Mouse (Mus musculus) cerebellum, adult (tissue): Measurements from ENCODE around the gene Kctd17.

Experiments used
- ATAC-seq: cut with Nextera tagmentation; 2 replicates; pipeline ENCODE4 v1.9.2; 2017; ENCODE audit warnings: mild to moderate bottlenecking, moderate library complexity, mixed read lengths; ENCODE audit not compliant: insufficient number of reproducible peaks, low FRiP score, low TSS enrichment

Kctd17 gene

DNA sequence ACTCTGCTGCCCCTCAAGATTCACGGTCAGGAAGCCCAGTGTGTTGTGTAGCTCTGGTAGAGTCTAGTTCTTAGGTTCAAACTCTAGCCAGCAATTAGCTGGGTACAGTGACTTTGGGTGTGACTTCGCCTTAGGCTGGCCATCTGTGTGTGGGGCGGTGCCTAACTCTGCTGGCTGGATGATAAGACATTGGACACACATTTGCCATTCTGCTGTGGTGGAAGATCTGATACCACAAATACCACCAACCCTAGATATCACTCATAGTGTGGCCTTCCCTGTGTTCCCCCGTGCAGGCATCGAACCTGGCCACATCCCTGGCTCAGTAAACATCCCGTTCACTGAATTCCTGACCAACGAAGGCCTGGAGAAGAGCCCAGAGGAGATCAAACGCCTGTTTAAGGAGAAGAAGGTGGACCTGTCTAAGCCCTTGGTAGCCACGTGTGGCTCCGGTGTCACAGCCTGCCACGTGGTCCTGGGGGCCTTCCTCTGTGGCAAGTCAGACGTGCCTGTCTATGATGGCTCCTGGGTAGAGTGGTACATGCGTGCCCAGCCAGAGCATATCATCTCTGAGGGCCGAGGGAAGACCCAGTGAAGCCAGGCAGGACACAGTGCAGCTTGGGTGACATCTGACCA lies 15.2 kb upstream of the Kctd17 start:
- no peak for ATAC-seq

DNA sequence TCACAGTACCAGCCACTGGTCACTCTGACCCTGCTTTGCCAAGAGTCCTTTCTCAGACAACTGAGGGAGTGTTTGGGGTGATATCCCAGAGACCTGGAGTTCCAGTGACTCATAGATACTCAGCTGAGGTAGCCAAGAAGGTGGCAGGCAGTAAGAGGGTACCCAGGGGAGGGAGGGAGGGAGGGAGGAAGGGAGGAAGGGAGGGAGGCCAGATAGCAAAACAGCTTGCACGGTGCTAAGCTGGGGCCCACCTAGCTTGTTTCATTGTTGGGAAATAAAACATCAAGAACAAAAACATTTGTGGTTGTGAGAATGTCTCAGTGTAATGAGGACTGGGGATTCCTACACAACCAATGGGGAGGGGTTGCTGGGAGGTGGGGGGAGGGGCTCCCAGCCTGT lies 14.6 kb upstream of the Kctd17 start:
- ATAC-seq = no peak

GRCm38 (mm10) chr15:78414157-78414556 lies 14.2 kb upstream of the Kctd17 start:
- no peak for ATAC-seq

- ATAC-seq = no peak
Observed at GRCm38 (mm10) chr15:78416937-78417336, 11.4 kb upstream of the Kctd17 start.

- ATAC-seq = no peak
Observed at GRCm38 (mm10) chr15:78420395-78420794, 8.0 kb upstream of the Kctd17 start.

DNA sequence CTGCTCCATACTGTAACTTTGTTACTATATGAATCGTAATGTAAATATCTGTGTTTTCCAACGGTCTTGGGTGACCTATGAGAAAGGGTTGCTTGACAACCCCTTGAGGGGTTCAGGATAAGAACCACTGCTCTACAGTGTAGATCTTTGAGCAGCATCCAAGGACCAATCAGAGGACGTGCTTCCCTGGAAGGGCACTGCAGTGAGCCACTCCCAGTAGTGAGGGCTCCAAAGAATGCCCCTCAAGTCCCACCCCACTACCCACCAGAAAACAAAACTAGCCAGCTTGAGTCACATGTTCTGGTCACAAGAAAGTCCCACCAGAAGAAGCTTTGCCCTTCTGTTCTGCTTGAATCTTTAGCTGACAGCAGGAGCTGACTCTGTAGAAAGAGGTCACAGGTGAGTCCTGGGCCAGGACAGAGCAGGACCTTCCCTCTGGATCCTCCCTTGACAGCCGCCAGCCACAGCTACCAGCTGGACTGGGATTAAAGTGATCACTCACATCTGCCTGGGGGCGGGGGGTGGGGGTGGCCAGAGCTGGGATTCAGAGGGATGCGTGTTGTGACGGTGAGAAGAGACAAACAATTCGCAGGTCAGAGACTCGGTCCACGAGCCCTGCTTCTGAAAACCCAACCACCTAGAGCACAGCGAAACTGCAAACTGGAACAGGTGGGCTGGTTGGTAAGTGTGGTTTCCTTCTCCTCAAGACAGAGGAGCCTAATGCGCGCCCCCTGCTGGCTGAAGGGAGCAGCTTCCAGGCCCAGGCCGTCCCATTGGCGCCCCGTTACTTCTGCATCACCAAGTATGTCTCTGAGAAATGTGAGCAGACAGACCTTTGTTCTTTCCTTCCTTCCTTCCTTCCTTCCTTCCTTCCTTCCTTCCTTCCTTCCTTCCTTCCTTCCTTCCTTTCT lies 6.1 kb upstream of the Kctd17 start:
- peak; percentile 76; the same call in 1 of the 2 replicates for ATAC-seq

- ATAC-seq = no peak
Observed at GRCm38 (mm10) chr15:78424507-78424906, 3.9 kb upstream of the Kctd17 start.

GRCm38 (mm10) chr15:78425230-78425629 lies 3.1 kb upstream of the Kctd17 start:
- no peak for ATAC-seq

DNA sequence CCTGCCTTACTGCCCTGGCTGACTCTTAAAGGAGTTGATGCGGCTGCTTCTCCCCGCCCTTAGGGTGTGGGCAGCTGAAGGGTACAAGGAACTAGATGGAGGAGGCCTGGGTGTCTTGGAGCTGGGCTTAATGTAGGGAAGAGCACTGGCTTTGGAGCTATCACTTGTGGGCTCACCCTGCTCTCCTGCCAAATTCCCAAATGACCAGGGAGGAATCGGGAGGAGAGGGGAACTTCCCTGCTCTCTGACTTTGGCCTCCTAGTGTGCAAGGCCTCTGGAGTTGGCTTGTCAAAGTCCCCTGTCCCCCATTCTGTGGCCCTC lies 735 bp downstream of the Kctd17 start:
- ATAC-seq = no peak

DNA sequence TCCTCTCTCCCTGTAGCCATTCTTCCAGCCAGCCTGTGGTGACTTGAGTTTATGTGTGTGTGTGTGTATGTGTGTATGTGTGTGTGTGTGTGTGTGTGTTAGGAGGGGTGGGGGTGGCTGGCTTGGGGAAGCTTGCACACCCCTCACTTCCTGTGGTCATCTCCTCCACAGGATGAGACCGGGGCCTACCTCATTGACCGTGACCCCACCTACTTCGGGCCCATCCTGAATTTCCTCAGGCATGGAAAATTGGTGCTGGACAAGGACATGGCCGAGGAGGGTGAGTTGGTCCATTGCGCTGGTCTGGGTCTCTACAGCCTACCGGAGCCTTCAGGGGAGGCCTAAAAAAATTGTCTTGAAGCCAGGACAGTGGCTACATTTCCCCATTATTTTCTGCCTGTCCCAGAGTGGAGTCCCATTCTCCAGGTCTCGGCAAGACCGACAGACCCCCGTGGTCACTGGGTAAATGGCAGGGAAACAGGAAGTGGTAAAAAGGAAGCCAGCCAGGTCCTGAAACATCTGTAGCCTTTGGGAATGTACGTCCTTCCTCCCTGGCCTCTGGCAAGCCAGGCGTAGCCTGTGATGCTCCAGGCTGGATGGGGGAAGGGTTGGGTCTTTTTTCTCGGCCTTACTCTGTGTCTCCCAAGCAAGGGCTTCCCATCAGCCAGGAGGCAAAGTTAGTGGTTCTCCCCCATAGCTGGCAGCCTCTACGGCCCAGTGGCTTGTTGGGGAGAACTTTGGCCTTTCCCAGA lies 1.7 kb downstream of the Kctd17 start:
- ATAC-seq = no peak

GRCm38 (mm10) chr15:78430874-78431273 lies 2.5 kb downstream of the Kctd17 start:
- no peak for ATAC-seq

GRCm38 (mm10) chr15:78431541-78432121 lies 3.3 kb downstream of the Kctd17 start:
- ATAC-seq = no peak

DNA sequence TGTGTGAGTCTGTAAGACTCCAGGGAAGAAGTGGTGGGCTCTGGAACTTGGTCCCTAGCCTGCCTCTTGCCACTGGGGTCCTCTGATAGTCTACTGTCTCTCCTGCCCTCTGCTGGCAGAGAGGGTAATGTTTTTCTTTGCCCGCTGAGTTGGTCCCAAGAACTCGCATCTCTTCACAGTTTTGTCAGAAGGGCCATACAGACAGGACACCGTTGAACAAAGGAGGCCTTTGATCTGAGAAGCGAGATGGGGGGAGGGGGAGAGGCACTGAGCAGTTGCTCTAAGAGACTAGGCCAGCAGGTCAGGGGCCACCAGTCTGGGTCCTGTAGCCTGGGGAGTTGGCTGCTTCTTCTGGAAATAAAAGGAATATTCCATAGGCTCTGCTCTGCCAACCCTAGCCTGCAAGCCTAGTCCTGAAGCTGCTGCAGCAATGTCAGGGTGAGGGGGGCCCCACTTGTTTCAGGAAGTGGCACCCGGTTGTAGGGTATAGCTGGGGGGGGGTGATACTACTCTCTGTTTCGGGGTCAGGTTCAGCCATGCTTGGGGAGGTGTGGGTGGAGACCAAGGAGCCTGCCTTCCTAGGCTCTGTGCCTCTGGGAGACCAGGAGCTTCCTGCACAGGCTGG lies 6.6 kb downstream of the Kctd17 start:
- ATAC-seq = no peak

GRCm38 (mm10) chr15:78435681-78436080 lies 7.3 kb downstream of the Kctd17 start:
- ATAC-seq = no peak

DNA sequence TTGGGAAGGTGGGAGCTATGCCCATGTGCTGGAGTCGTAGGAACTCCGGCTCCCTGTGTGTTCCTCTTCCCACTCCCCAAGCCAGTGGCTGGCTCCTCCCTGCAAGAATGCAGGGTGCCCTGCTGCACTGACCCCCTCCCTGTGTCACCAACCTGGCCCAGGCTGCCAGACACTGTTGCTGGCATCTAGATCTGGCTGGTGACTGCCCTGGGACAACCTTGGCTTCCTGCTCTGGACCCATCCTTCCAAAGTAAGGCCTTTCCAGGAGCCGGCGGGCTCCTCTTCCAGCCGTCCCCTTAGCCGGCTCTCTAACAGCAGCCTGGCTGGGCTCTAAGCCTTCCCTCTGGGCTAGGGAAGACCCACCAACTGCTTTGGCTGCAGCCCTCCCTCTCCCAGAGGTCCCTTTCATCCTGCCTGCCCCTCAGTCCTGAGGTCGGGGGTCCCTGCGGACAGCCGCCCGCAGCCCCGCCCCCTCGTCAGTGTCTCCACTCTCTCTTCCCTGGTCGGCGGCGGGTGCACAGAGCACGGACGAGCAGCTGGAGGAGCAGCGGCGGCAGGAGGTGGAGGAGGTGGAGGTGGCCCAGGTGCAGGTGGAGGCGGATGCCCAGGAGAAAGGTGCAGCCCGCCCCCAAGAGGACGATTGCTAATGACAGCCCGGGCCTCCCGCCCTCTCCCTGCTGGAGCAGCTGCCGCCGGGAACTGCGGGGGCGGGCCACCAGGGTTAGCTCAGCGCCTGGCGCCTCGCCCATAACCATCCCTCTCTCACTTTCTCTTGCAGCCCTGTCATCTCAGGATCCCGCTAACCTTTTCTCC lies 8.2 kb downstream of the Kctd17 start:
- ATAC-seq = peak; percentile 43

DNA sequence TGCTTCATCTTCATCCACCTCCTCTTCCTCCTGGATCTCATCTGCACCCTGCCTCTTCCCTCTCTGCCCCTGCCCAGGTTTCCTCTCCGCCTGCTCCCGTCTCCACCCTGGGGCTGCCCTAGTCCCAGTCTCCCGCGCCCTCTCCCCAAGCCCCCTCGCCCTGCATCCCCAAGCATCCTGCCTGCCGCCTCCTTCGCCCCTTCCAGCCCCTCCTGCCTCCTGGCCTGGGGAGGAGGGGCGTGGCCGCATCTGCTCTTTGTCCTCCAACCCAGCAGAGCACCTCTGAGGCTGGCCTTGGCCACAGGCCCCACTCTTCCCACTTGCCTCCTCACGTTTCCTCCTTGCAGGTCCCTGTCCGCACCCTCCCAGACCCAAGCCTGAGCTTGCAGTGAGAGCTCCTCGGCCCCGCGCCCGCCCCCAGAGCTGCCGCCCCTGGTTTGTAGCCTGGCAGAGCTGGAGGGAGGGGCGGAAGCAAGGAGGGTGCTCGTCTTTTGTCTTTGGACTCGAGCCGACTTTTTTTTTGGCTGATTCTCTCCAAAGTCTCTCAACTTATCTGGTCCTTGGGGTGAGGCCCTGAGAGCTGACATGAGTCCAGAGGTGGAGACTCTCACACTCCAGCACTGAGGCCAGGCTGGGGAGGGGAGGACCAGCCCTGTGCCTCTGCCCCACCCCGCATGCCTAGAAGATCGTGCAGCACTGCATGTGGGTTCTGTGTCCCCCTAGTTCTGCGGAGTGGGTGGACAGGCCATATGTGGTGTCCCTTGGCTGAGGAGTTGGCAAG lies 9.1 kb downstream of the Kctd17 start:
- peak; percentile 8; the same call in 1 of the 2 replicates for ATAC-seq

- no peak for ATAC-seq
Observed at GRCm38 (mm10) chr15:78438018-78438394, 9.6 kb downstream of the Kctd17 start.

DNA sequence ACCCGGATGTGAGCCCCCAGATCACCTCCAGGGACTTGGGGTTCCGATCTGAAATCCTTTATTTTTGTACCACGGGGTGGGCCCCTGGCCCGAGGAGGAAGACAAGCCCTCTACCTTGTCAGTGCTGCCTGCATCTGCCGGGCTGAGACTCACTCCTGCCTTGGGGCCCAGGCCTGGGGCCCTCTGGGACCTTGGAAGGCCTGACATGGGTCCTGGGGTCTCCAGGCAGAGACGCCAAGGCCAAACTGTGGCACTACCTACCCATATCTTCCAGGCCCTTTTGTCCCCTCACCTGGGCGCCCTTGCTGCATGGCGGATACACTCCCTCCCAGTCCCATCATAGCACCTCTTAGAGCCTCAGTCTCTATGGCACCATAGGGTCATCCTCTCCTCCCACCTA lies 10.1 kb downstream of the Kctd17 start:
- ATAC-seq = no peak

DNA sequence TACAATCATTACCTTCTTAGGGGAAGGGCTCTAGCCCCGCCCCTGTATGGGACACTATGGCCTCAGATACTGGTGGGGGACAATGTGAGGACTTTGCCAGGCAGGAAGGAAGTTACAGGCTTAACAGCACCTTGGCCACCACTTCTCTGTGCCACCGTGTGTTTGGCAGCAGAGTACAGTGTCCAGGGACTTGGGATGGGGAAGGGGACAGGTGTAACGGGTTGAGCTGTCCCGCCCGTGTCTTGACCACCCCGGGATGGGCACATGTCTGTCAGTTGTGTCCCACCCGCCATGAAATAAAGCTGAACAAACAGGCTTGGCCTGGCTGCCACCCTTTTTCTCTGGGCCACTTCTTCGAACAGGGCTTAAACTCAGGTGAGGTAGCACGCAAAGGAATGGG lies 10.6 kb downstream of the Kctd17 start:
- no peak for ATAC-seq
